Mouse (Mus musculus) cortical plate, adult 2 months (tissue): ENCODE data around the gene Vars2.

ENCODE experiments used
- CTCF ChIP-seq: fragments of 200-500 bp; IDR thresholded peaks from 2 replicates; pipeline ENCODE4 v1.5.1; 2011; ENCODE audit warnings: mild to moderate bottlenecking, control low read depth, low read length; ENCODE audit not compliant: insufficient read depth; ENCODE audit errors: extremely low read depth
- POLR2A ChIP-seq: fragments of 200-500 bp; IDR thresholded peaks from 2 replicates; pipeline ENCODE4 v1.6.1; 2011; ENCODE audit warnings: mild to moderate bottlenecking, low read length, control low read depth; ENCODE audit not compliant: insufficient read depth; ENCODE audit errors: extremely low read depth

- TF ChIP-seq CTCF: no peak
- no peak for TF ChIP-seq POLR2A
Observed at GRCm38 (mm10) chr17:35701978-35702461, 34.6 kb upstream of the Vars2 start.
